Mouse (Mus musculus) adrenal gland, postnatal 4 days (tissue): ENCODE results near the gene Pex12. TPM values are rescaled to one million over a fixed set of nuclear protein-coding genes. Genes with fewer than 3 reads are reported as not detected.

Source experiments
- DNase-seq, 2 experiments: peaks; one replicate each; pipeline ENCODE4 v3.0.0; 2021 to 2022; ENCODE audit warnings: low spot score in 2 of 2, mixed read lengths in 2 of 2
- total RNA-seq, 2 experiments: library from RNA; stranded (reverse); gene quantifications; 2 replicates each; pipeline ENCODE4 v1.2.3; 2021

Pex12 gene
- total RNA-seq, 2 experiments from 2014 or later: 17.6 to 20.0 TPM

- DNase-seq: no peak
Observed at GRCm38 (mm10) chr11:83289633-83290032, 12.8 kb downstream of the Pex12 start.

GRCm38 (mm10) chr11:83289036-83289435 is 13.3 kb downstream of the Pex12 start:
- DNase-seq: no peak

GRCm38 (mm10) chr11:83286566-83286965 is 15.8 kb downstream of the Pex12 start, which contains the start of gene Slfn14:
TSS of gene Slfn14 (minus strand) at chr11:83286726.
- no peak for DNase-seq

DNA sequence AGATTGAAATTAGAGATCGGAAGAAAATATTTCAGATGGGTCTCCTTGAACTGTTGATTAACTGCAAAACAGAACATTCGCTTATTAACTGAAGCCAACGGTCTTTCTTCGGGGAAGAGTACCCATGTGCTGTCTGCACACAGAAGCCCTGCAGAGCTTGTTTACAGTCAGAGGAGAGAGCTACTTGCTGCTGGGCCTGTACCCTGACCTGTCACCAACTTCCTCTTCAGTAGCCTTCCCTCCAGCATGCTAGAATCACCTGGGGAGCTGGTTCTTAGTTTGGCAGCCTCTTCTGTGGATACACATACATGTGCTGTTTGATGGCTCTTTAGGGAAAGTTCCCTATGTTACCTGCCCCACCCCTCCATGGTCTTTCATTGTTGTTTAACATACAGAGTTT is 16.8 kb downstream of the Pex12 start:
- DNase-seq: no peak

GRCm38 (mm10) chr11:83282084-83282483 is 20.3 kb downstream of the Pex12 start:
- no peak for DNase-seq

- no peak for DNase-seq
Observed at GRCm38 (mm10) chr11:83279691-83280090, 22.7 kb downstream of the Pex12 start.

- DNase-seq: no peak
Observed at GRCm38 (mm10) chr11:83279024-83279423, 23.4 kb downstream of the Pex12 start.

- no peak for DNase-seq
Observed at GRCm38 (mm10) chr11:83276251-83276650, 26.1 kb downstream of the Pex12 start.

GRCm38 (mm10) chr11:83271951-83272843 is 30.2 kb downstream of the Pex12 start:
- DNase-seq: no peak

DNA sequence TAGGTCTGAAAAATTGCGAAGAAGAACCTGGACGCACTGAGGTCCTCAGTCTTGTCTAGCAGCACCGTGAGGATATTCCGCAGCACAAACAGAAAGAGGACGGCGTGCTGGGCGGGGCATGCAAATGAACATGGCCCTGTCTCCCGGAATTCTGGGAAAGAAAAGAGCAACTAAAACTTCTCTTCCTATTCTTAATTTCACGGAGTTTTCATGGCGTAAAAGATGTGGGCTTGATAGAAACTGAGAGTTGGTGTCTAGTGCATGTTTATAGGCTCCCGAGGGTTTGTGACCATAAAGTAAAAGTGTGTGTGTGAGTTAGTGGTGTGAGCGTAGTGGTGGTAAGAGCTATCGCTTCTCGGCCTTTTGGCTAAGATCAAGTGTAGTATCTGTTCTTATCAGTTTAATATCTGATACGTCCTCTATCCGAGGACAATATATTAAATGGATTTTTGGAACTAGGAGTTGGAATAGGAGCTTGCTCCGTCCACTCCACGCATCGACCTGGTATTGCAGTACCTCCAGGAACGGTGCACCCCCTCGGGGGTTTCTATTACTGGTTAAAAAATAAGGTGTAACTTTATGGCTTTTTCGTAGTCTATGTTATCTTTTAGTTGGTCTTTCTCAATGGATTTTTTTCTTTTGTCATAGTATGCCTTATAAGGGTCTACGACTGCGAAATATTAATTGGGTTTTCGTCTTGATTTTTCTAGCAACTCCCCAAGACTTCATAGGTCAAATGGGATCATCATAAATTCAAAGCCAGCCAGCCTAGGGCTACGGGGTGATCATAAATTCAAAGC is 31.0 kb downstream of the Pex12 start:
- peak; percentile 37 to 58 for DNase-seq

DNA sequence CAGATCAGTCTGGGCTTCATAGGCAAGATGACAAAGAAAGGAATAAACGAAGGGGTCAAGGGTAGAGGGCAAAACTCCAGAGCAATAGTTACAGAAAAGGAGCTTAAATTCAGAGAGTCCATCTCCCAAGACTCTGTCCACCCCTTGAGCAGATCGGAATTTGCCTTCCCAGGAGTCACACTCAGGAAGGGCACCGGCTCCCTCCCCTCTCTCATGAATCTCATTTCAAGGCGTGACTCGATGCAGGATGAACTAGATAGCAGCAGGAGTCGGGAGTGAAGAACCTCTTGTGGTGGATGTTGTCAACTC is 31.6 kb downstream of the Pex12 start:
- DNase-seq: no peak

DNA sequence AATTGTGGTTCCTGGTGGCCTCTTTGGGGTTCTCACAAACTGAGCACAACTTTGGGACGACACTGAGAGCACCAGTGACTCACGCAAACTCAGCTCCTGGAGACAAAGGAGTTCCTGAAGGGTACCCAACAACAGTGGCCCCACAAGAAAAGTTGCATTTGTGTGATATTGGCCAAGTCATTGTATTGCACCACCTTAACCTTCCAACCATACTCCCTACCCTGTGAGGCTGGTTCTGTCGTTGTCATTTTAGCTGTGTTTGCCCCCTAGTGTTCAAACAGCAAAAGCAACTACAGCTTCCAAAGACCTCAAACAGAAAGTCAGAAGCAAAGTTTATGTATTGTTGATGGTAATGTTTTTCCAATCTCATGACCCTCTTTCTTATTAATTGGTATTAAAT is 39.2 kb downstream of the Pex12 start:
- no peak for DNase-seq

DNA sequence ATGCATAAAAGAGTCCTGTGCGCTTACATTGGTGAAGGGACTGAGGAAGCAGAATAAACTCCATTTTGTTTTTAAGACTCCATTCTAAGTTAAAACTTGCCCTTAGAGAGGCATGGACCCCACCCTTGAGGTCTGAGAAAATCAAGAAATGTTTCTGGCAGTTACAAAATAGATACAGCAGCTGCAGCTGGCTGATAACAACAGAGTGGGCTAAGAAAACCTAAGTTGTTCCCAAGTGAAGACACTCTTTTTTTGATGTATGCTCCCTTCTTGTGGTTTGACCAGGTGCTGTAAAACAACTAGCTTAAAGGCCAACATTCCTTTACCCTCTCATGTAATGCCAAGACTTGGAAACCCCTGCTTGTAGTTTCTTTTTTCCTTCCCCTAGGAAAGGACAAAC is 39.7 kb downstream of the Pex12 start:
- DNase-seq: no peak

DNA sequence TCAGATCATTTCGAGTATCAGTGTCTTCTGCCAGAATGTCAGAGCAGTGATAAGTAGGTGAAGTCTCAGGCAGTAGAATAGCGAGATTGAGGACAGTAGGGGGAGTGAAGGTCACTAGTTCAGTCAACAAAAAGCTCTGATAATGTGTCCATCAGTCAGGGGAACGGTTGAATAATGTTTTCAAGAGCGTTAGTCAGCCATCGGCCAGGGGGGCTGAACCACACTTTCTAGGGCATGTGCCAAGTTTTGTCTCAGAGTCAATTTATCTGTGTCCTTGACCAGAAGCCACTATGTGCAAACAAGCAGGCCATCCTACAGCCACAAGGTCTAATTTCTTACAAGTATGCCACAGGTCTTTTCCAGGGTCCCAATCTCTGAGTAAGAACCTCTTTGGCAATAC is 45.2 kb downstream of the Pex12 start:
- peak in 1 of 2 experiments; percentile 50 for DNase-seq

Other genes with a start within 250 kb of the Pex12 start
- gene Slfn2, start 237.5 kb downstream of the Pex12 start, total RNA-seq: 1 to 10 TPM; 5.2 to 5.3 TPM
- gene Slfn1, start 185.7 kb downstream of the Pex12 start, total RNA-seq: under 1 TPM; 0.25 to 0.54 TPM
- gene Slfn4, start 127.4 kb downstream of the Pex12 start, total RNA-seq: under 1 TPM; 0.31 to 0.59 TPM
- 1 to 10 TPM; 3.8 to 4.8 TPM for gene Slfn3, start 111.3 kb downstream of the Pex12 start, total RNA-seq
- gene Slfn14, start 15.9 kb downstream of the Pex12 start, total RNA-seq: 1 to 10 TPM; 1.9 to 3.7 TPM
- gene Ap2b1, start 3.6 kb downstream of the Pex12 start, total RNA-seq: 100 to 1,000 TPM; 105 to 121 TPM
- gene Rasl10b, start 106.6 kb upstream of the Pex12 start, total RNA-seq: 10 to 100 TPM; 10.8 to 11.4 TPM
- under 1 TPM in 1 of 2 experiments, not detected in 1; 0.11 TPM for gene Gas2l2, start 126.9 kb upstream of the Pex12 start, total RNA-seq
- under 1 TPM; 0.48 to 0.56 TPM for gene 1700020L24Rik, start 135.1 kb upstream of the Pex12 start, total RNA-seq
- 10 to 100 TPM; 17.5 to 18.8 TPM for gene Mmp28, start 160.5 kb upstream of the Pex12 start, total RNA-seq
- 10 to 100 TPM; 75.9 to 78.3 TPM for gene Taf15, start 170.5 kb upstream of the Pex12 start, total RNA-seq
- gene Heatr9, start 219.6 kb upstream of the Pex12 start, total RNA-seq: not detected
- gene Ccl5, start 227.9 kb upstream of the Pex12 start, total RNA-seq: 1 to 10 TPM; 1.1 to 1.3 TPM